Mouse (Mus musculus) frontal cortex, postnatal 10 days (tissue): Measurements from ENCODE around the gene Tspan31.
A peak's percentile ranks its signal among the peaks of the same experiment; 100 is the strongest.

Experiments used
- DNase-seq, 2 experiments: peaks; one replicate each; pipeline ENCODE4 v3.0.0; 2022; ENCODE audit warnings: low spot score in 2 of 2, mixed read lengths in 1 of 2

Tspan31 gene

DNA sequence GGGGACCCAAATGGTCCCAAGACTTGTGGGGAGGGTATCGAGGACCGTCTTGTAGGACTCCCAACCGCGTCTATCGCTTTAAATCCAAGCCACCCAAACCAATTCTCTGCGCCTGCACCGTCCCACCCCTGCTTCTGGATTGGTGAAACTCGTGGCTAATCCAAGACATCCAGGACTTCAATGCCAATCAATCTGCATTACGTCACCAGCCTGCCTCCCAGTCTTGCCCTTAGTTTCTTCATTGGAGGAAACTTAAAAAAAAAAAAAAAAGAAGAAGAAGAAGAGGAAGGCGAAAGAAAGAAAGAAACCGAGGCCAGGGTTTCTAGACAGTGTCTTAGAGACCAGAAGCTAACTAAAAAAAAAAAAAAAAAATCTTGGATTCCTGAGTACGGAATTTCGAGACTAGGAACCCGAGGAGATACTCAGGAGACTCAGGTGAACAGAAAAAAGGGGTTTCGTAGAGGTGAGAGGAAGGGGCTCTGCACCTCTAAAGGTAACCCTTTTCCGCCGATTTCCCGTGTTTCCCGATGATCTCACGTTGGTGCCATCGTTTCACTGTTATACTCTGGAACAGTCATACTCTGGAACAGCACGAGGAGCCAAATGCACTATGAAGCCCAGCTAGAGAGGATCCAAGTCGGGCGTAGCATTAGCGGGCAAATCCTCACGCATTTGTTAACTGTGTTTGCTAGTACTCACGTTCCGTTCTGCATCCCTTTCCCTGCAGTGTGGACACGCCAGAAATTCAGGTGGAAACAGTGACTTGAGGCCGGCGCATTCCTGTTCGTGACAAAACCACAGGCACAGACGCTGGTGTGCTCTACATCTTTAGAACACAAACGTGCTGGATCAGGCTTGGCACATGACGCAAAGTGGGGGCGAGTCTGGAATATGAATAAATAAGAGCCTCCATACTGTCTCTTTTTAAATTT lies at the start of gene Tspan31:
Gene Tspan31 (minus strand): TSS at position 75 of the 932 bp plus-strand sequence.
- peak; percentile 90 to 92 for DNase-seq

DNA sequence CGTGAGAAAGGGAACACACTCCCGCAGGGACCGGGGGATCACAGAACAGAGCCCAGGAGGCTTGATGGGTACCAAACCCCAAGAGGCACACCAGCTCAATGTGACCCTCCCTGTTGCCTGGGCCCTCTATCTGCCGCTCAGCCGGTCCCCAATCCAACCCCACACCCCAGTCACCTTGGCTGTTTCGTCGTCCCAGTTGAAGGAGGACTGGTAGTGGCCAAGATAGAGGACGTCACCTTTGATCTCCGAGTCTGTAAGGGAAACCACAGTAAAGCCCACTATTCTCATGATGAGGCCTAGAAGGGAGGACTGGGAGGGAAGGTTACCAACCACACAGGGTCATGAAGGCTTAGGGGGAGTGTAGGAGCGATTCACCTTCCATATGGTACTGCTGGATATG lies 49.2 kb upstream of the Tspan31 start:
- DNase-seq, result no peak

DNA sequence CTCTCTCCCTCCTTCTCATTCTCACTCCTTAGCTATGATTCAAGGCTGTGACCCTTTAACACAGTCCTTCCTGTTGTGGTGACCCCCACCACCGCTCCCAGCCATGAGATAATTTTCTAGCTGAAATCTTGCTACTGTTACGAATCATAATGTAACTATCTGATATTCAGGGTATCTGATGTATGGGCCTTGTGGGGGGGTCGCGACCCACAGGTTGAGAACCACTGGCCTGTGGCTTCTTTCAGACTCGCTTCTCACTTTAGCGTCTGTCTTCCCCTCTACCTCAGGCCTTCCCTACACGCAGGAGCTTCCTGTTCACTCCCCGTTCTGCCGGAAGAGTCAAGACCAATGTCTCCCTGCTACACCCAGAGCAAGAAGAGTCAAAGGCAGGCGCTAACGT lies 48.4 kb upstream of the Tspan31 start:
- DNase-seq, result no peak

DNA sequence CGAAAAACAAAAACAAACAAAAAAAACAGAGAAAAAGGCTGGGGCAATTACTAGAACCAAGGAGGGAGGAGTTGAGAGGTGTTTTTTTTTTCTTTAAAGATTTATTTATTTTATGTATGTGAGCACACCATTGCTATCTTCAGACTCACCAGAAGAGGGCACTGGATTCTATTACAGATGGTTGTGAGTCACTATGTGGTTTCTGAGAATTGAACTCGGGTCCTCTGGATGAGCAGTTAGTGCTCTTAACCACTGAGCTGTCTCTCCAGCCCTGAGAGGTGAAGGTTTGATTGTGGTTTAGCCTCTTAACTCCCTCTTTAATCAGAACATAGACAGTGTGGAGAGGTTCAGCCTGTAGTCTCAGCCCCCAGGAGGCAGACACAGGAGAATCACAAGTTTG lies 45.0 kb upstream of the Tspan31 start:
- no peak for DNase-seq

DNA sequence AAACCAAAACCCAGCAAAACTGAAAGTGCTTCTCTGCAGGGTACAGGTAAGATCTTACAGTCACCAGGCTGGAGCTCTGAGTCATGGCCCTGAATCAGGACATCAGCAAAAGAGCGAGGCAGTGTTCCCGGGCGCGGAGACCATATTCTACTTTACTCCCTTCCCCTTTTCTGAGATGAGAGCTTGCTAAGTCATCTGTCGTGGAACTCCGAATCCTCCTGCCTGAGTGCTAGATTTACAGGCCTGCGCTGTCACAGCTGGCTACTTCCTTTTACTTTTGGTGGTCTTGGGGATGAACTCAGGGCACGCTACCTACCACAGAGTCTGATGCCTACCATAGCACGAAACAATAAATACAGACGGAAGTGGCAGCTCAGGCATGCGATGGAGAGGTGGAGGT lies 44.3 kb upstream of the Tspan31 start:
- no peak for DNase-seq

DNA sequence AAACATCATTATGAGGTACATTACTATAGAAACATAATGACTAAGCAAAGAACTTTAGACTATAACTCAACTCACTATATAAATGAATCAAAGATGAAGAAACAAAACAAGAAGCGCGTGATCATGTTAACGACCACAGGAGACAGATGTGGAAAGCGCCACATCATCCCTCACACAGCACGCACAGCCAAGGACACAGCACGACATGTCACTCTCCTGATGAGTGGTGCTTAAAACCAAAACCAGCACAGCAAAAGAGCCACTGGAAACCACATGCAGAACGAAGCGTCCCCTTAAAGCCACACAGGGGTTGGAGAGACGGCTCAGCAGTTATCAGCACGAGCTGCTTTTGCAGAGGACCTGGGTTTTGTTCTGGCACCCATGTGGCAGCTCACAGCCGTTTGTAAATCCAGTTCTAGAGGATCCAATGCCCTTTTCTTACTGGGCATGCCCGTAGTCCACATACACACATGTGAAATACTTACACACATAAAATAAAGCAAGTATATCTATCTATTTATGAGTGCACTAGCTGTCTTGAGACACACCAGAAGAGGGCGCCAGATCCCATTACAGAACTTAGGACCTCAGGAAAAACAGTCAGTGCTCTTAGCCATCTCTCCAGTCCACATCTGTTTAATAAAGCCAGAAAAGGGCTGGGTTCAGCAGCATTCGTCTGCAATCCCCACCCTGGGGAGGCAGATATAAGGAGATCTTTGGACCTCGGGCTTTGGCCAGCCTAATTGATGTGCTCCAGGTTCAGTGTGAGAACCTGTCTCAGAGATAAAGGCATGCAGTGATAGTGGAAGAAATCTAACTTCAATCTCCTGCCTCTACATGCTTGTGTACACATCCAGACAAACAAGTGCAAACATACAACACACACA lies 41.2 kb upstream of the Tspan31 start:
- DNase-seq, result no peak

DNA sequence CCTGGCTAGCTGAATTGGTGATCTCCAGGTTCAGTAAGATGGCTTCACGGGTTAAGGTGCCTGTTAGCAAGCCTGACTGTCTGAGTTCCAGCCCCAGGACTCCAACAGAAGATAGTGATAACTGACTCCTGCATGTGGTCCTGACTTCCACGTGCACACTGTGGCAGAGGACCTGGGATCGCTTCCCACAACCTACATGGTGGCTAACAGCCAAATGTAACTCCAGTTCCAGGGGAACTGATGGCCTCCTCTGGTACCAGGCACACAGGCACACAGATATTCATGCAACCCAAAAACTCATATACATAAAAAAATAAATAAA lies 38.2 kb upstream of the Tspan31 start:
- DNase-seq, result no peak

DNA sequence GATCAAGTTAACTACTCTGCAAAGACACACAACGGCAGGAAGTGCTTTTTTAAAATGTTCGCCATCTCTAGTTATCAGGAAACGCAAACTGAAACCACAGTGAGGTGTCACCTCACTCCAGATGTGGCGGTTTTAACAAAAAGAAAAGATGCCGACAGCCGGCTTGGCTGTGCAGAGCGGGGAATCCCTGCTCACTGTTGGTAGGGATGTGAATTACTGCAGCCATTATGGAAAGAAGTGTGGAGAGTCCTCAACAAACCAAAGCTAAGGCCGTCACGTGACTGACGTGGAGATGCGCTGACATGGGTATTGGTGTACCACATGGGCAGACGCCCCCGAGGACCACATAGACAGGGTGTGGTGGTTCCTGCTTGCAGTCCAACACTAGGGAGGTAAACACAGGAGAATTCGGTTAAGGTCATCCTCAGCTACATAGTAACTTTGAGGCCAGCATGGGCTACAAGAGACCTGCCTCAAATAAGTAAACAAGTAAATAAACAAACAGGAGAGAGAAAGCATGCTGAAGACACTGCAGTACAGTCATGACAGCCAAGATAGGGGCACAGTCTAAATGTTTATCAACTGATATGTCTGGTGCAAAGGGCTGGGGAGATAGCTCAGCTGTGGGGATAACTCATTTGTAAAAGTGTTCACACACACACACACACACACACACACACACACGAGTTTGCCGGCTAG lies 37.6 kb upstream of the Tspan31 start:
- no peak for DNase-seq

DNA sequence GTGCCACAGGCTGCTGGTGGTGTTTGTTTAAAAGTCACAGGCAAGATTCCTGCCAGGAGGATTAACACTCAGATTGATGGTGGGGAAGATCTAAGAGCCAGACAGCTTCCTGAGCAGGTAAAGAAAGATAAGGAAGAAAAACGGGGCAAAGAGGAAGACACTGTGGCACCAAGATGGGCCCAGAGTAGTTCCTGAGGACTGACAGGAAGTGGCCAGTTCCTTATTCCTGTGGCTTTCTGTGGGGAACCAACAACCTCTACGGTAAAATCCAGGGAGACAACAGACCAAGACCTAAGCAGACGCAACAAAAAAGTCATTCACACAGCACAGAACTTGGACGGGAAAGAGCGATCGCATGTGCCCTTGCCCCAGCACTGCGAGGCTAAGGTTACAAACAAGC lies 33.6 kb upstream of the Tspan31 start:
- DNase-seq, result no peak

DNA sequence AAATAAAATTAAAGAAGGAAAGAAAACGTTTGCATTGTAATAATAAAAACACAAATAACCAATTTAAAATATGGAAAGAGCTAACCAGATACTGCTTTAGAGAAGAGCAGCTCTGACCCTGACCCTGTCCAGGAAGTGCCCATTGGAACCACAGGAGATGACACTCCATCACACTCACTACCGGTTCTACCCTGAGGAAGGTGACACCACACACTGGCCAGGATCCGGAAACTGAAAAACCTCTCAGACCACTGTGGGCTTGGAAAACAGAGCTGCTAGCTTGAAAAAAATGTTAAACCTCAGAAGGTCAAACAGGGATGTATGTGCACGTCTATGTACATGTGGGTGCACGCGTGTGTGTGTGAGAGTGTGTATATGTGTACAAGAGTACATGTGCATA lies 31.1 kb upstream of the Tspan31 start:
- no peak for DNase-seq

DNA sequence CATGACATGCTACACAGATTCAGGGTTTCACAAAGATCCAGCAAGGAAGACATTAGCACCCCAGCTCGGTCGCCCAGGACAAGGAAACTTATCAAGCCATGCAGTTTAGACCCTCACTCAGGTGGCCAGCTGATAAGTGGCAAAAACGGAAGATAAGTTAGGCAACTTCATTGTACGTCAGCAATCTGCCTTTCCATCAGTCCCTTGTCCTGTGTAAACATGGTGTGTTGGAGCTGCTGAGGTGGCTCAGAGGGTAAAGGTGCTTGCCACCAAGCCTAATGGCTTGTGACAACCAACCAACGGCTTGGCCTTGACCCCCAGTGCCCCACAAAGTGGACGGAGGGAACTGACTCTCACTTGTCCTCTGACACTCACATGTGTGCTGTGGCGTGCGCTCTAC lies 30.4 kb upstream of the Tspan31 start:
- no peak for DNase-seq

DNA sequence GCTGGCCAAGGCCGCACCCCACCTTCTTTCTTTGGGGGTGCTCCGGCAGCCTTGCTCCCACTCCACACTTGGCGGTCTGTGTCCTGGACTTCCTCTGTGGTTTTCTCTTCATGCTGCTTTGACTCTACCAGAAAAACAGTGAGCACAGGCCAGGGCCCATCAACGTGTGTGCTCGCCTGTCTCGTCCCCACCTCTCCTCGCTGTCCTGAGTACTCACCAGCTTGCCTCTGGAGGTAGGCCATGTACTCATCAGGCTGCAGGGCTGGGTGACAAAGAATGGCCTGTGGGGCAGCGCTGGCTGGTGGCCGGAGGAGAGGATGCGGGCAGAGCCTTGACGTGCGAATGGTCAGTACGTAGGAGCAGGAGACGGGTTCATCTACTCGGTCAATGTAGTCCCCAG lies 29.8 kb upstream of the Tspan31 start:
- DNase-seq, result no peak

DNA sequence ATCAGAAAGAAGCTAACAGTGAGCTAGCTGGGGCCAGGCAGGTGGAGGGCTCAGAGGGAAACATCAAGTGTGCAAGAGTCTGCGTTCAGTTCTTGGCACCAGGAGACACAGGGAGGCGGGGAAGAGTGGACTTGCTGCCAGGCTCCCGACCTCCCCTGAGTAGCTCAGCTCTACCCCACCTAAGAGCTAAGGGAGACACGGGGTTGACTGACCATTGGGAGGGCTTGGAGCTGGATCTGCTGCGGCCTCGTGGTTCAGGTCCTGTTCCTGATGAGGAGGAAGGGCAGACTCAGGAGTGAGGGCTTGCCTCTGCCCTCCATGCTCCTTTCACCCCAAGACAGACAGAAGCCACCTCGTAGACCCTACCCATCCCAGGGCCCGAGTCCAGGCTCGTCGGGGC lies 29.1 kb upstream of the Tspan31 start:
- no peak for DNase-seq

DNA sequence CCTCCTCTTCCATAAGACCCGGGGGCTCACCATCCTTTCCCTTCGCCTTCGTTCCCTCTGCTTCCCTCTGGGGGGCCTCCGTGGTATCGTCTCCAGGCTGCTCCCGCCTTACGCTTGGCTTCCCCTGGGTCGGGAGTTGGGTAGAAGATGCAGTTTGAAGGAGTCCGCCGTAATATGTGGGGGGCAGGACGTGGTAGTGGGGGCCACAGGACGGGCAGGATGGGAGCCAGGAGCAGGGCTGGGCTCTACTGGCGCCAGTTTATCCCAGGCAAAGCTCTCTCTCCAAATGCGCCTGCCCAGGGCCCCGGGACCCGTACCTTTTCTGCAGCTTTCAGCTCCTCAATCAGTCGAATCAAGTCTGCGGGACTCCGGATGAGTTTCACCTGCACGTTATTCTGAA lies 28.4 kb upstream of the Tspan31 start:
- DNase-seq, result no peak

DNA sequence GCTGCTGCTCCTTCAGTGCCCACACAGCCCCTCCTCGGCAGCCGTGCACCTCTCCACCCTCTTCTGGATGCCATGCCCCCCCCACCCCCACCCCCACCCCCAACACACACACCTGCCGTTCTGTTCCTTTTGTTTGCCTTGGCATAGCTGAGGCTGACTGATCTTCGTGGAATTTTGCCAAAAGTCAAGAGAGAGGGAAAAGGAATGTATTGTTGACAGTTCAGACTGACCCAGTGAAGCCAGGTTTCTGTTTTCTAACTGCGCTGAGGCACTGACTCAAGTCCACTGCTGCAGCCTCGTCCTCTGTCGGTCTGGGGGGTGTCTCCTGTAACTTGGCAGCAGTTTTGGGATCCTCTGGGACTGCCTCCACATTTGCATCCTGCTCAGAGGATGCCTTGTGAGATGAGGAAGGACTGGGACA lies 24.3 kb upstream of the Tspan31 start:
- no peak for DNase-seq

DNA sequence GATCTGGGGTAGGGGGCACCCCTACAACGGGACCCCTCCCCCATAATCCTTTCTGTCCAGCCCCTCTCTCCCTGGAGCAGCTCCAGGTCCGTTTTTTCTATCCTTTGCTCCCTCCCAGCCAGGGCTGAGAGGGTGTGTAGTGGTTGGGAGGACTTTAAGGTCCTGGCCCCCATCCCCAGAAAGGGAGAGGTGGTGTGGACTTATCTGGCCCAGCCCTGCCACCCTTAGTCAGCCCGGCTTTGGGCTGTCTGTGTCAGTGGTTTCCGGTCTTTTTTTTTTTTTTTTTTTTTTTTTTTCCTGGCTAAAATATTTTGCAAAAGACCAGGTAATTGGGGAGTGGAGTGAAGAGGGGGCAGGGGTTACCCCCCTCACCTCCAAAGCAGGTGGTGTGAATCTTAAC lies 22.7 kb upstream of the Tspan31 start:
- no peak for DNase-seq

DNA sequence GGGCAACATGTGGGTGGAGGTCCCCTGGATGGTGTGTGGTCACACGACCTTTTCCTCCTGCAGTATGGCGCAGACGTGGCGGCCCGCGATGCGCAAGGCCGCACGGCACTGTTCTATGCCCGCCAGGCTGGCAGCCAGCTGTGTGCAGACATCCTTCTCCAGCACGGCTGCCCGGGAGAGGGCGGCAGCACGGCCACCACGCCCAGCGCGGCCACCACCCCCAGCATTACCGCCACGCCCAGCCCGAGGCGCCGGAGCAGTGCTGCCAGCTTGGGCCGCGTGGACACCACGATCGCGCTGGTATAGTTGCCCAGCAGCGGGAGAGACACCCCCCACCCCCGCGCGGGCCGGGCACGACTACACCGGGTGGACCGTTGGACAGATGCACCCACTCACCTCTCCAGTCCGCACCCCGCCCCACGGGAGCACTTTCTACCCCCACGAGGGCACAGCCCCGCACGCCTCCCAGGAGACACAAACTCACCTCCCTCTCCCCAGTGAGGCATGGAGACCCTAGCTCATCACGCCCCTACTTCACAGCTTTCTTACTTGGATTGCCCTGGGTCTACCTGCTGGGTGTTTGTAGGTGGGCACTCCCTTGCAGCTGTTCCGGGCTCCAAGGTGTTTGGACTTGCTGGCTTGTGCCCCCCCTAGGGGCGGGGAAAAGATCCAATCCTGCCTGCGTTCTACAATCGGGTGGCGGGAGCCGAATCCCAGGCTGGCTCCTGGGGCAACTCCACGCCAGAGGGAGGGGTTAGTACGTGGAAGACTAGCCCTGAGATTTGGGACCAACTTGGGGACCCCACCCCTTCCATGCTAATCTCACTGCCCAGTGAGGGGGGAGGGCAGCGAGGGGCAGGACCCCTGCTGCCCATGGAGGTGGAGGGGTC lies 21.7 kb upstream of the Tspan31 start:
- DNase-seq, result no peak

DNA sequence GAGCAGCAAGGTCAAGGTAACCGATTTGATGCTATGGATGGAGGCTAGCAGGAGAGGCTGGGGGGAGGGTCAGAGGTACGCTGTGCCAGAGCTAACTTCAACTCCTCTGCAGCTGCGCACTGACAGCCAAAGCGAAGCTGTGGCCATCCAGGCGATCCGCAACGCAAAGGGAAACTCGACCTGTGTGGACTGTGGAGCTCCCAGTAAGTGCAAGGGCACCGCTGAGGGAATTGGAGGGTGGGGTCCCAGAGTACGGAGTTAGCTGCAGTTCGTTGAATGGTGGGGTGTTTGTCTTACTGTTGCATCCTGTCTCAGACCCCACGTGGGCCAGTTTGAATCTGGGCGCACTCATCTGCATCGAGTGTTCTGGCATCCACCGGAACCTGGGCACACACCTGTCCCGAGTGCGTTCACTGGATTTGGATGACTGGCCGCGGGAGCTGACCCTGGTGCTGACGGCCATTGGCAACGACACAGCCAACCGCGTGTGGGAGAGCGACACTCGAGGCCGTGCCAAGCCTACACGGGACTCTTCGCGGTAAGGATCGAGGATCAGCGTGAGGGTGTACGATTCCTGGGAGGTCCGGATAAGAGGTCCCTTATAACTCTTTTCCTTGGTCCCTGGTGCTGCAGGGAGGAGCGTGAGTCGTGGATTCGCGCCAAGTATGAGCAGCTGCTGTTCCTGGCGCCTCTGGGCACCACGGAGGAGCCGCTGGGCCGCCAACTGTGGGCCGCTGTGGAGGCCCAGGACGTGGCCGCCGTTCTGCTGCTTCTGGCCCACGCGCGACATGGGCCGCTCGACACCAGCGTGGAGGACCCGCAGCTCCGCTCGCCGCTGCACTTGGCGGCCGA lies 20.7 kb upstream of the Tspan31 start:
- no peak for DNase-seq

DNA sequence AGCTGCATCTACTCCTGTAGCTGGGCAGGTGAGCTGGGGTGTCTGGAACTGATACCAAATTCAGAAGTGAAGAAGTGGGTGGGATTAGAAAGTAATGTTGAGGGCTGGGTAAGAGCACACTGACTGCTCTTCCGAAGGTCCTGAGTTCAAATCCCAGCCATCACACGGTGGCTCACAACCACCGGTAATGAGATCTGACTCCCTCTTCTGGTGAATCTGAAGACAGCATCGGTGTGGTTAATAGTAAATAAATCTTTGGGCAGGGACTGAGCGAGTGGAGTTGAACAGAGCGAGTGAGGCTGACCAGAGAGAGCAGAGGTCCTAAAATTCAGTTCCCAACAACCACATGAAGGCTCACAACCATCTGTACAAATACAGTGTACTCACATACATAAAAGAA lies 15.6 kb upstream of the Tspan31 start:
- no peak for DNase-seq

DNA sequence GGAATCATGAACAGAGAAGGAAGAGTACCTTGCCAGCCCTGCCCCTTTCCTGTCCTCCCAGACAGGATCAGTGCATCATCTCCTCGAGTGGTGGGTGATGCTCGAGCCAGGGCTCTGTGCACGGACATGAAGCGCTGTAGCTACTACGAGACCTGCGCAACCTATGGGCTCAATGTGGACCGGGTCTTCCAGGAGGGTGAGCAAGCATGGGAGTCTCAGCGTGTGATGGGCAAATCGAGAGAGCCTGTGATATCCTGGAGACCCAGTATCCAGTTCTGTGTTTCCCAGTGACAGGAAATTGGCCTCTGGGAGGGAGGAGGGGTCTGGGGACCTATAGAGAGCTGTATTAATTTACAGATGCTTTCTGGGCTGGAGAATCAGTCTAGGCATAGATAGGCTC lies 15.0 kb upstream of the Tspan31 start:
- DNase-seq, result no peak
